Mouse (Mus musculus): Measurements from ENCODE around the gene Atp6v1b1. TPM values are rescaled to one million over a fixed set of nuclear protein-coding genes. Genes with fewer than 3 reads are reported as not detected.

Atp6v1b1 gene
- 0.17 and 0.38 TPM in 2 replicates for polyA plus RNA-seq (2012; rRNA removed)

DNA sequence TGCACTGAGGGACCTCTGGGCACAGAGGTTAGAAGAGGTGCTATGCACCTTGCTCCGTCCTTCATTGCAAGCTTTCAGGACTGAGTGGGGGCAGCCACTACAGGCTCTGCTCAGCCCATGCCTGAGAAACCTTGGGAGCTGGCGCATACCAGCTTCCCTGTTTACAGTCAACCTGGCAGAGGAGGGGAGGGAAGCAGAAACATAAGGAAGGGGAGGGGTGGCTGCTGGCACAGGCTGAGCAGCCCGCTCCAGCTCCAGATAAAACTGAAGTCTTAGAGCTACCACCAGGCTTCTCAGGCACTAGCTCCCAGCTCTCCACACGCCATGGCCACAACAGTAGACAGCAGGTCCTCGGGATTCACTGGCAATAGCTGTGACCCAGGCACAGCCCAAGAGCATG is at the start of gene Atp6v1b1:
Gene Atp6v1b1 (plus strand): TSS at position 230 of the 400 bp plus-strand sequence.

DNA sequence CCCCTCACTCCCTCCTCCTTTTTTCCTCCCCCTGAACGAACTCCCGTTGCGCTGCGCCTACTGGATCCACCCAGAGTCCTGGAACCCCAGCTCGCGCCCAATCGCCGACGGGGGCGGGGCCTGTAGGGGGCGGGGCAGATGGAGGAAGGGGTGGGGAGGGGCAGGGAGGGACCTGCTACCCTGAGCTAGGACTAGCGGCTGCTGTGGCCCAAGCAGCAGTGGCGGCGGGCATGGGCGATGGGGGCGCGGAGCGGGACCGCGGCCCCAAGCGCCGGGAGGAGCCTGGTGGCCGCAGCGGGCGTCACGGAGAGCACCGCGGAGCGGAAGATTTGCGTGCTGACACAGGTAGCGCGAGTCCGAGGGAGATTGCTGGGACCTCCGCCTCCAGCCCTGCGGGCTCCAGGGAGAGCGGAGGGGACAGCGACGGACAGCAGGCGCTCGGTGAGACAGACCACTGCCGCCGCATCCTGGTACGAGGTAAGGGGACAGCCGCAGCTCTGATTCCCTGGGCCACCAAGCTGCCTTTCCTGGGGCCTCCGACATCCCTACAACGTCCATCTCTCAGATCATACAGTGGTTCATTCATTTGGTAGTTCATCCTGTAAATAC is 31.6 kb upstream of the Atp6v1b1 start, which contains the start of gene Vax2:
Gene Vax2 (plus strand): TSS at position 198 of the 609 bp plus-strand sequence.

DNA sequence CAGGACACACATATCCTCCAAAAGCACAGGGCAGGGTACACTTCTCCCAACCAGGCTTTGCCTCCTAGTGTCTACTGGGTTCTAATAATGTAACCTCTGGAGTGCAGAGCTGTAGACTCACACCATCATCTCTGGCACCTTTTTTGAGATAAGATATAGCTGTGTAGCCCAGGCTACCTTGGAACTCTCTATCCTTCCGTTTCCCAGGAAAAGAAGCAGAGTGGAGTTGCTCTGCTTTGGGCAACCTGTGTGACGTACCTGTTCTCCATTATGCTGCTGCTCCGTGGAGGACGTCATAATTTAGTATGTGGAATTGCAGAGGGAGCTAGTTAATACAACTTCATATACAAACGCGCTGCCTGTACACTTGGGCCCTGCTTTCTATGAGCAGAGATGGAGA is 19.6 kb downstream of the Atp6v1b1 start, which contains the start of gene Ankrd53:
Gene Ankrd53 (plus strand): TSS at position 301 of the 400 bp plus-strand sequence.

DNA sequence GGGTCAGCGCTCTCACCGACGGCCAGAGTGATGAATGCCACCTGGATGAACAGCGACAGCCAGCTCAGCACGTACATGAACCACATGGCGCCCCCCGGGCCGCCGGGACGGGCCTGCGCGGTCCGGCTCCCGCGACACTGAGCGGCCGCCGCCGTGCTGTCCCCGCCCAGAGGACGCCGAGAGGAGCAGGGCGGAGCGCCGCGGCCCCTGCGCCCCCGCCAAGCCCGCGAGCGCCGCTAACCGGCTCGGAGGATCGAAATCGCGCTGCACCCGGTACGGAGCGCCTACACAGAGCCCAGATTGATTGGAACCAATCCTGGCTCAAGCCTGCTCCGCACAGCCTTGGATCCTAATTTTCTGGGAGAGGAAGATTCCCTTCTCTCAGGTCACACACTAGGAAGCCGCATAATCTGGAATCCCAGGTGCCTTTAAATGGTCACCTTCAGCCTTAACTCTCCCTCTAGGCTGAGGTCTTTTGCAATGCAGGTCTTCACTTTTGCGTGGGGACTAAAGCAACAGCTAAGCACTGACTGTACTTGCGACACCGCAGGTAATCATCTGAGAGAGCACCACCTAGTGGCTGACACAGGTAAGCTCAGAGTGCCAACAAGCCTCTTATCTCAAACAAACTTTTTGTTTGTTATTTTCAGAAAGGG is 33.0 kb downstream of the Atp6v1b1 start, which contains the start of gene Tex261:
Gene Tex261 (minus strand): TSS at position 176 of the 656 bp plus-strand sequence.

DNA sequence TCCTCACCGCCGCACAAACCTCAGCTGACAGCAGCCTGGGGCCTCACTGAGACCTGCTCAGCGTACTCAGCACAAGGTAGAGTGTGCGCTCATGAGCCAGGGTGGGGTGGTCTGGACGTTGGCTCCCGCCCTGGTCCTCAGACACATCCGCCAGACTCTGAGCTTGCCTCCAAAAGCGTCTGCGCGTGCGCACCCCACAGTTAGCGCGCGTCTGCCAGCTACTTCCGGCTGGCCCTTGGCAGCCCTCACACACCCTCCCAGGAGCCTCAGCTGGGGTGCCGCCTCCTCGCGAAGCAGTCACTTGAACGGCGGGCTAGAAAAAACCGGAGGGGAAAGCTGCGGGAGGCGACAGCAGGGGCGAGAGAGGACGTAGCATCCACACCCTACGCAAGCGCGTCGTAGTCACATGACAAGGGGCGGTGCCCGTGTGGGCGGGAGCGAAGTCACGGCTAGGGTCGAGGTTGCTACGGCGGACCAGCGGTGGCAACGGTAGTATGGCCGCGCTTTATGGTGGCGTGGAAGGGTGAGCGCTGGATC is 52.0 kb downstream of the Atp6v1b1 start, which contains the start of gene Nagk:
Gene Nagk (plus strand): TSS at position 223 of the 537 bp plus-strand sequence.

Other genes starting within 250 kb of the Atp6v1b1 start
- 80.3 and 85.4 TPM in 2 replicates for gene Dguok, start 236.0 kb upstream of the Atp6v1b1 start, polyA plus RNA-seq (2012; rRNA removed)
- 2.4 and 3.4 TPM in 2 replicates for gene Actg2, start 206.7 kb upstream of the Atp6v1b1 start, polyA plus RNA-seq (2012; rRNA removed)
- gene Stambp, start 170.3 kb upstream of the Atp6v1b1 start, polyA plus RNA-seq (2012; rRNA removed) = 34.2 and 34.6 TPM in 2 replicates
- not detected in 2 replicates for gene Clec4f, start 86.8 kb upstream of the Atp6v1b1 start, polyA plus RNA-seq (2012; rRNA removed)
- gene Cd207, start 65.1 kb upstream of the Atp6v1b1 start, polyA plus RNA-seq (2012; rRNA removed) = not detected in 2 replicates
- gene Vax2, start 31.7 kb upstream of the Atp6v1b1 start, polyA plus RNA-seq (2012; rRNA removed) = 0.07 and 0.13 TPM in 2 replicates
- not detected in 2 replicates for gene Ankrd53, start 19.7 kb downstream of the Atp6v1b1 start, polyA plus RNA-seq (2012; rRNA removed)
- 51.3 and 57.1 TPM in 2 replicates for gene Tex261, start 32.8 kb downstream of the Atp6v1b1 start, polyA plus RNA-seq (2012; rRNA removed)
- 52.0 and 56.5 TPM in 2 replicates for gene Nagk, start 52.0 kb downstream of the Atp6v1b1 start, polyA plus RNA-seq (2012; rRNA removed)
- gene Paip2b, start 88.8 kb downstream of the Atp6v1b1 start, polyA plus RNA-seq (2012; rRNA removed) = 52.1 and 61.4 TPM in 2 replicates
- gene Zfp638, start 124.1 kb downstream of the Atp6v1b1 start, polyA plus RNA-seq (2012; rRNA removed) = 78.7 and 81.8 TPM in 2 replicates